Mouse (Mus musculus): ENCODE results near the gene Rrp36. TPM values are rescaled to one million over a fixed set of nuclear protein-coding genes. Genes with fewer than 3 reads are reported as not detected.

The Rrp36 gene
- polyA plus RNA-seq (2012; rRNA removed) = 47.2 and 48.5 TPM in 2 replicates
- polyA plus RNA-seq (2014; fragmentation: Nextera tagmentation; extraction: Ambion mirVana) = 36.8 and 52.4 TPM in 2 replicates

DNA sequence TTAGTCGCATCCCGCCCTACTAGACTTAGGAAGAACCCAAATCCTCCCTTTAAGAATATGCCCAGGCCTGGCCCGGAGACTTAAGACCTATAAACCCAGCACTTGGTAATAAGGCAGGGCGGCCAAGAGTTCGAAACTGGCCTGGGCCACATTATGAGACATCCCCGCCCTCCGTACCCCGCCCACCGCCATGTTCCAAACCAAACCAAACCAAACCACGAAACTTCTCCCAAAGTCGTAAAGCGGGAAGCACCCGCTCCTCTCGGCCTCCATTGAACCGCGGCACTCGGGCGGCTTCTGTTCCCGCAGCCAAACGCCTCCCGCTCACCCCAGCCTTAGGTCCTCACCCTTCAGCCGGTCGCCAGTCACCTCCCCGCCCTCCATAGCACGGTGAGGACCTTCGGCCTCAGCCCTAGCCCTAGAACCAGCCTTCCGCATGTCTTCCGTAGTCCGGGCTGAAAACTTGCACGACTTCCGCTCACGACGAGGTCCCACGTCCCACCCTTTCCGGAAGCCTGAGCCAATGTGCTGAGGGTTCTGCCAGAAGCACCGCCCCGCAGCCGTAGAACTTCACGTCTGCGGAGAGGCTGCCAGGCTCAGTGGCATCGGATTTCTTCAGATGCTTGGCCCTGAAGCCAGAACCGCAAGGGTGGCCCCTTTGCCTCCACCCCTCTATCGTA lies at the start of gene Rrp36:
TSS of gene Rrp36 (minus strand) at position 503 of the 680 bp plus-strand sequence.
- Histone ChIP-seq H3K27me3 (ENCODE audit: control insufficient read depth, insufficient read depth, low read length) (no peaks in the 10 kb centered on the region), H3K9ac (ENCODE audit: low read depth, low read length, severe bottlenecking) (peak within 1 kb of the TSS; percentile 73), H3K36me3 (ENCODE audit: control insufficient read depth, insufficient read depth, low read length) (peaks cover 60% of the 10 kb centered on the region), H3K27ac (replicated peaks; ENCODE audit: low read depth, low read length) (peak within 1 kb of the TSS; percentile 87), H3K4me3 (replicated peaks; ENCODE audit: low read length) (peak within 1 kb of the TSS; percentile 66), H3K9me3 (ENCODE audit: control insufficient read depth, low read length) (no peaks in the 10 kb centered on the region), H3K4me2 (replicated peaks; ENCODE audit: low read depth, low read length, severe bottlenecking) (peak within 1 kb of the TSS; percentile 66), H3K4me1 (ENCODE audit: control insufficient read depth, insufficient read depth, low read length) (peaks cover 17% of the 10 kb centered on the region)
- DNase-seq (ENCODE audit: low spot score) = peak; percentile 94
- TF ChIP-seq POLR2A (IDR thresholded peaks at IDR 0.05; ENCODE audit: borderline replicate concordance, extremely low read depth, insufficient read depth, insufficient read length) = no peak
- 1% methylated on average over 42 of the region's 43 CpGs for WGBS
- ATAC-seq (ENCODE audit: low FRiP score, low read depth) = peak; percentile 91

DNA sequence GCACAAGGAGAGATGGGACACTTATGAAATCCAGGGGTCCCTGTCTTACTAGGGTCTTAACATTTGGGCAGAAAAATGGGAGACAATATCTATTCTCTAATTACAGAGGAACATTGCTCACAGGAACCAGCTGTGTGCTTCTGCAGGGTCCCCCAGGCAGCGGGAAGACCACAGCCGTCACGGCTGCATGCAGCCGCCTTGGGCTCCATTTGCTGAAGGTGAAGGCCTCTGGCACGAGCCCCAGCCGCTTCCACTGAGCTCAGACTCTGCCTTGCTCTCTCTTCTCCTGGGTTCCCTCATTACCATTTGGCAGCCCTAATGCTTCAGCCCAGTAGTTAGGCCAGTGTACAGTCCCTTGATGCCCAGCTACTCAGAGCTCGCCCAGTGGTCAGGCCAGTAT lies 46.9 kb upstream of the Rrp36 start:
- ATAC-seq (ENCODE audit: low FRiP score, low read depth) = no peak
- TF ChIP-seq POLR2A (IDR thresholded peaks at IDR 0.05; ENCODE audit: borderline replicate concordance, extremely low read depth, insufficient read depth, insufficient read length) = no peak
- Histone ChIP-seq H3K27me3 (ENCODE audit: control insufficient read depth, insufficient read depth, low read length) (no peaks in the 10 kb centered on the region), H3K4me3 (replicated peaks; ENCODE audit: low read length) (no peak overlapping the region), H3K36me3 (ENCODE audit: control insufficient read depth, insufficient read depth, low read length) (peaks cover 78% of the 10 kb centered on the region), H3K9me3 (ENCODE audit: control insufficient read depth, low read length) (no peaks in the 10 kb centered on the region), H3K9ac (ENCODE audit: low read depth, low read length, severe bottlenecking) (no peak overlapping the region), H3K27ac (replicated peaks; ENCODE audit: low read depth, low read length) (no peak overlapping the region), H3K4me2 (replicated peaks; ENCODE audit: low read depth, low read length, severe bottlenecking) (no peak overlapping the region), H3K4me1 (ENCODE audit: control insufficient read depth, insufficient read depth, low read length) (no peaks in the 10 kb centered on the region)
- WGBS = 80% methylated on average over 7 of the region's 7 CpGs
- no peak for DNase-seq (ENCODE audit: low spot score)

DNA sequence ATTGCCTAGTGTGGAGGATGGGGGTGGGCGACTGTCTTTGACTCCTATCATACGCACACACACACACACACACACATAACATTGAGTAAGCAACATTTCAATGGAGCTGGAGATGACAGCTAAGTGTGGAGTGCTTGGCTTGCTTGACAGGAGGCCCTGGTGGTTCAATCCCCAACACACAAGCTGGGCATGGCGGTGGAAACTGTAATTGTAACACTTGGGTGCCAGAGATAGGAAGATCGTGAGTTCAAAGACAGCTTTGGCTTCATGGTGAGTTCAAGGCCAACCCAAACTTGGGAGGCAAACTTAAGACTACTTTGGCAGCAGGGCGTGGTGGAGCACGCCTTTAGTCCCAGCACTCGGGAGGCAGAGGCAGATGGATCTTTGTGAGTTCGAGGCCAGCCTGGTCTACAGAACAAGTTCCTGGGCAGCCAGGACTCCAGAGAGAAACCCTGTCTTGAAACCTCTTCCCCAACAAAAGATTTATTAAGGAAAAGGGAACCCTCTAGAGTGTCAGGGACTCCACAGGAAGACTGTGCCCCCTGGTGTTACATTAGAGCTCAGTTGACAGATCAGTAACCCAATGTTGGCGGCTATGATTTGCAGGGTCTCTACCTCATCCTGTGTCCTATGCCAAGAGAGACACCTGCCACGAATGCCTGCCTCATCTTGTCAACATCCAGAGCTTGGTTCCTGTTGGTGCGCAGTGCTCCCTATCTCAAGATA lies 40.8 kb upstream of the Rrp36 start:
- WGBS = 90% methylated on average over 11 of the region's 11 CpGs
- Histone ChIP-seq H3K4me3 (replicated peaks; ENCODE audit: low read length) (no peak overlapping the region), H3K36me3 (ENCODE audit: control insufficient read depth, insufficient read depth, low read length) (peaks cover 41% of the 10 kb centered on the region), H3K27ac (replicated peaks; ENCODE audit: low read depth, low read length) (no peak overlapping the region), H3K27me3 (ENCODE audit: control insufficient read depth, insufficient read depth, low read length) (no peaks in the 10 kb centered on the region), H3K4me2 (replicated peaks; ENCODE audit: low read depth, low read length, severe bottlenecking) (no peak overlapping the region), H3K9ac (ENCODE audit: low read depth, low read length, severe bottlenecking) (no peak overlapping the region), H3K4me1 (ENCODE audit: control insufficient read depth, insufficient read depth, low read length) (peaks cover 7% of the 10 kb centered on the region), H3K9me3 (ENCODE audit: control insufficient read depth, low read length) (no peaks in the 10 kb centered on the region)
- no peak for TF ChIP-seq POLR2A (IDR thresholded peaks at IDR 0.05; ENCODE audit: borderline replicate concordance, extremely low read depth, insufficient read depth, insufficient read length)
- DNase-seq (ENCODE audit: low spot score) (no peak), ATAC-seq (ENCODE audit: low FRiP score, low read depth) (no peak)

DNA sequence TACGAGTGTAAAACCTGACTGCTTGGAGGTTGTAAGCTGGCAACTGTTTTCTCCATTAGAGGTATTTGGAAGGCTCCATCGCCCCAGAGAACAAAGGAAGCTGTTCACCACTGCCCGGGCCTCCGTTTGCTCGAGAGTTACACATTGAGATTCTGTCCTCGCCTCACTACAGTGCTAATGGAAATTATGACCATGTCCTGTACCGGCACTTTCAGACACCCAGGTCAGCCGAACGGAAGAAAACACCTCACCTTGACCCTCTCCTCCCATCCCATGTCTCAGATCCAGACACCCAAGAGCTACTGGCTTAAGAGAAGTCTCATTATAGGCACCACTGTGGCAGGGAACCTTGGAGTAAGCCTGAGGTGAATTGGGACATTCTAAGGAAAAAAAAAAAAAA lies 39.7 kb upstream of the Rrp36 start:
- ATAC-seq (ENCODE audit: low FRiP score, low read depth) = no peak
- Histone ChIP-seq H3K4me1 (ENCODE audit: control insufficient read depth, insufficient read depth, low read length) (peaks cover 7% of the 10 kb centered on the region), H3K27me3 (ENCODE audit: control insufficient read depth, insufficient read depth, low read length) (no peaks in the 10 kb centered on the region), H3K4me2 (replicated peaks; ENCODE audit: low read depth, low read length, severe bottlenecking) (no peak overlapping the region), H3K36me3 (ENCODE audit: control insufficient read depth, insufficient read depth, low read length) (peaks cover 35% of the 10 kb centered on the region), H3K9me3 (ENCODE audit: control insufficient read depth, low read length) (no peaks in the 10 kb centered on the region), H3K9ac (ENCODE audit: low read depth, low read length, severe bottlenecking) (no peak overlapping the region), H3K4me3 (replicated peaks; ENCODE audit: low read length) (no peak overlapping the region), H3K27ac (replicated peaks; ENCODE audit: low read depth, low read length) (no peak overlapping the region)
- no peak for TF ChIP-seq POLR2A (IDR thresholded peaks at IDR 0.05; ENCODE audit: borderline replicate concordance, extremely low read depth, insufficient read depth, insufficient read length)
- WGBS = 91% methylated on average over 9 of the region's 9 CpGs
- no peak for DNase-seq (ENCODE audit: low spot score)

DNA sequence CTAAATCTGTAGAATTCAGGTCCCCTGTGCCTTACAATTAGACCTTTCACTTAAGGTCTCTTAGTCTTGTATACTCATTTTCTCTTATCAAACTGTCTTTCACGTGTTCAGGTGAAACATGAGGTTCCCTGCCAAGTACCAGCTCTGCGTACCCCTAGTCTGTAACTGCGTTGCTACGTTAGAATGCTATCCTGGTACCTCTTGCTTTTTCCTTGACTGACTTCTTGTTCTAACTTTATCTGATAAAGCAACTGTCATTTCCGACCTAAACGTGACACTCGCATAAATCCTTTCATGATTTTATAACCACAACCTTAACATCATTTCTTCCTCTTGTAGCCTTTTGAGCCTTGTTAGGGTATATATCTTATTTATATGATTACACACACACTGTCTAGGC lies 38.3 kb upstream of the Rrp36 start:
- ATAC-seq (ENCODE audit: low FRiP score, low read depth) (no peak), DNase-seq (ENCODE audit: low spot score) (no peak)
- H3K27ac ChIP-seq (replicated peaks; ENCODE audit: low read depth, low read length) = no peak overlapping the region
- peaks cover 7% of the 10 kb centered on the region for H3K4me1 ChIP-seq (ENCODE audit: control insufficient read depth, insufficient read depth, low read length)
- no peaks in the 10 kb centered on the region for H3K9me3 ChIP-seq (ENCODE audit: control insufficient read depth, low read length)
- 73% methylated on average over 7 of the region's 7 CpGs for WGBS
- H3K4me2 ChIP-seq (replicated peaks; ENCODE audit: low read depth, low read length, severe bottlenecking) = peak overlapping the region; percentile 97
- no peak for TF ChIP-seq POLR2A (IDR thresholded peaks at IDR 0.05; ENCODE audit: borderline replicate concordance, extremely low read depth, insufficient read depth, insufficient read length)
- peak overlapping the region; percentile 99 for H3K4me3 ChIP-seq (replicated peaks; ENCODE audit: low read length)
- H3K27me3 ChIP-seq (ENCODE audit: control insufficient read depth, insufficient read depth, low read length) = no peaks in the 10 kb centered on the region
- H3K36me3 ChIP-seq (ENCODE audit: control insufficient read depth, insufficient read depth, low read length) = peaks cover 30% of the 10 kb centered on the region
- peak overlapping the region; percentile 88 for H3K9ac ChIP-seq (ENCODE audit: low read depth, low read length, severe bottlenecking)
